Mouse (Mus musculus) gastrocnemius, adult 2 months (tissue): Measurements from ENCODE around the gene Ctnna3. TPM values are rescaled to one million over a fixed set of nuclear protein-coding genes. Genes with fewer than 3 reads are reported as not detected.
"Not testable (repeated sequence)": the region's sequence is repeated elsewhere in the genome, so short reads cannot be mapped to it uniquely, and the experiment has no call there.

Experiments used
- DNase-seq: peaks from one replicate; pipeline ENCODE4 v3.0.0; 2022
- H3K27ac ChIP-seq: fragments of 200-600 bp; 2 replicates; pipeline ENCODE4 v1.8.1; 2022; ENCODE audit warnings: mild to moderate bottlenecking
- H3K4me3 ChIP-seq: fragments of 200-600 bp; 2 replicates; pipeline ENCODE4 v1.8.1; 2022; ENCODE audit warnings: mild to moderate bottlenecking, moderate library complexity
- CTCF ChIP-seq: fragments of 200-600 bp; IDR thresholded peaks from 2 replicates; pipeline ENCODE4 v1.8.1; 2022; ENCODE audit warnings: antibody characterized with exemption, mild to moderate bottlenecking, moderate library complexity
- intact Hi-C: fragments of 180-260 bp; cut with DNase I; formaldehyde crosslinking; loops from one replicate; pipeline ENCODE4 v1.15.1; 2025
- total RNA-seq, 2 experiments: library from RNA; stranded (reverse); gene quantifications; 2 replicates each; pipeline ENCODE4 v1.2.3; 2021

Ctnna3 gene
- total RNA-seq, 2 experiments from 2014 or later: 11.8 to 22.7 TPM

- no peak for DNase-seq
- H3K27ac ChIP-seq: no peak overlapping the region
- TF ChIP-seq CTCF: no peak
- intact Hi-C loops: no loop called here
- H3K4me3 ChIP-seq: no peak overlapping the region
These were observed 785.7 kb downstream of the Ctnna3 start for GRCm38 (mm10) chr10:64215632-64216031.

DNA sequence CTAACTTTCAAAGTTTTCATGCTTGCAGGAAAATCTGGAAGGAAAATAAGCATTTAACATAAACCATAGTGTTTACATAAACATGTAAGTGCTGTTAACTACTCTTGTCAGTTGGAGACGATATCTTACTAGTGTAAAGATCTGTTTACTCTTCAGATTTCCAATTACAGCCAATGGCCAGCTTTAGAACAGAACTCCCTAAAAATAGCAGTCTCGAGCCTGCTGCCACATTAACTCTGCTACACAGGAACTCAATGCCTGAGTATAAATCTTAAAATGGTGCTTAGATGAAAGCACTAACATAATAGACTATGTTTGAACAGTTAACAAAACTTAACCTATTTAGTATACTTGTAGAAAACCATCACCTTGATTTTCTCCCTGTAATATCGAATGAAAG is 793.1 kb downstream of the Ctnna3 start:
- Histone ChIP-seq H3K4me3 (peak overlapping the region; percentile 52), H3K27ac (peak overlapping the region; percentile 84)
- TF ChIP-seq CTCF: no peak
- no peak for DNase-seq
- intact Hi-C loops: no loop called here

DNA sequence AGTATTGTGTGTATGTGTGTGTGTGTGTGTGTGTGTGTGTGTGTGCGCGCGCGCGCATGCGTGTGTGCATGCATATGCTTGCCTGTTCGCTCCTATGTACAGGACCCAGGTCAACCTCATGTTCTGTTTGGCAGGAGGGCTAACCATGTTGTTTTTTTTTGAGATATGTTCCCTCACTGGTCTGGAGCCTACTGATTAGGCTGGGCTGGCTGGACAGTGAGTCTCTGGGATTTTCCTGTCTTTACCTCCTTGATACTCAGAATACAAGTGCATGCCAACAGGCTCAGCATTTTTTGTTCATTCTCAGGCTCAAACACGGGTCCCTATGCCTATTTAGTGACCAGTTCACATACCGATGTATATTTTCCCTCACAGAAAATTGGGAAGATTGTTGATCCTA is 794.1 kb downstream of the Ctnna3 start:
- Histone ChIP-seq H3K4me3 (no peak overlapping the region), H3K27ac (no peak overlapping the region)
- no peak for TF ChIP-seq CTCF
- no peak for DNase-seq
- intact Hi-C loops: no loop called here

GRCm38 (mm10) chr10:64224424-64224823 is 794.5 kb downstream of the Ctnna3 start:
- DNase-seq: no peak
- H3K27ac ChIP-seq: no peak overlapping the region
- intact Hi-C loops: no loop called here
- H3K4me3 ChIP-seq: no peak overlapping the region
- TF ChIP-seq CTCF: no peak

- intact Hi-C loops, H3K4me3 ChIP-seq, H3K27ac ChIP-seq: not testable (repeated sequence)
- peak; percentile 49 for DNase-seq
These were observed 795.9 kb downstream of the Ctnna3 start for GRCm38 (mm10) chr10:64225826-64226225.

DNA sequence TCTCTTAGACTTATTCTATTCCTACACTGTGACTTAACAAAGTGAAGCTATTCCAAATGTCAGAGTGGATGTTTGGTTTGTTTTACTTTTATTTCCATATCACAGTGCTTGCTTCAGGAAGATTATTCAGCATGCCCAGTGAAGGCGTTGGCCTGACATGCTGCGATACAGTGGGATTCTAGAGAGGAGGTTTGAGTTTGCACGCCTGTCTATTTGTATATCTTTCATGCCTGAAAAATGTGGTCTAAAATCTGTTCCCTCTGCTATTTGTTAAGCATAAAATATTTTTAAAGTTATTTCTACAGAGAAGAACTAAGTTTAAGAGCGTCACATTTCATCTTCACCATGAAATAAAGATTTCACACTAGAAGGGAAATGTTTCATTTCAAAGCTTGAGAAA is 813.5 kb downstream of the Ctnna3 start:
- no peak for TF ChIP-seq CTCF
- intact Hi-C loops: no loop called here

DNA sequence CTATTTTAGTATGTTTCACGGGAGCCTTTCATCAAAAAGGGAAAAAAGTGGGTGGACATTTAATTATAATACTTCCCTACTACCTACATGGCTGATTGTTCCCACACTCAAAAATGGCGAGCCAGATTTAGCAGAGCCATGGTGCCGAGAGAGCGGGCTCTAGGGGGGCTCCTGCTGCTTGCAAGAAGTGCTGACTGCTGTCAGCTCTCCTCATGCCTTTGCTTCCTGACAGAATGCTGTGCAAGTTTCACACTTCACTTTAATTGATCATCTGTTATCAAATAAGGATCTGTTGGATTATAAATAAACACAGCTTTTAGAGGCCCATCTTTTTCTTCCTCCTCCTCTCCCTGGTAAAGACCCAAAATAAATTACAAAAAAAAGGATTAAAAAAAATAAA is 838.3 kb downstream of the Ctnna3 start:
- DNase-seq: no peak
- intact Hi-C loops: no loop called here
- TF ChIP-seq CTCF: no peak
- no peak overlapping the region for H3K27ac ChIP-seq
- H3K4me3 ChIP-seq: no peak overlapping the region

More for the DNA sequence above, 813.5 kb downstream of the Ctnna3 start:
- no peak for DNase-seq
- Histone ChIP-seq H3K4me3 (no peak overlapping the region), H3K27ac (no peak overlapping the region)

DNA sequence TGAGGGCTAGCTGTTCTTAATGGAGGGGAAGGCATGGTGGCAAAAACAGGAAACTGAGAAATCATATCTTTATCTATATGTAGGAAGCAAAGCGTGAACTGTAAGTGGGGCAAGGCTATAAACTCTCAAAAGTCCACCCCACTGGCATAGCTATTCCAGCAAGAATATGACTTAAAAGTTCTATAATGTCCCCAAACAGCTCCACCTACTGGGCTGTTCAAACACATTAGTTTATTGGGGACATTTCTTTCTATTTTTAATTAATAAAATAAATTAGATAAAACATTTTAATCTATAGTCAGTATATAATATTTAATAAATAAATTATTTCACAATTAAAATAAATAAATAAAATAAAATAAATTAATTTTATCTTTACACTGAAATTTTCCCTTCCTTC is 845.2 kb downstream of the Ctnna3 start:
- peak; percentile 58 for TF ChIP-seq CTCF

DNA sequence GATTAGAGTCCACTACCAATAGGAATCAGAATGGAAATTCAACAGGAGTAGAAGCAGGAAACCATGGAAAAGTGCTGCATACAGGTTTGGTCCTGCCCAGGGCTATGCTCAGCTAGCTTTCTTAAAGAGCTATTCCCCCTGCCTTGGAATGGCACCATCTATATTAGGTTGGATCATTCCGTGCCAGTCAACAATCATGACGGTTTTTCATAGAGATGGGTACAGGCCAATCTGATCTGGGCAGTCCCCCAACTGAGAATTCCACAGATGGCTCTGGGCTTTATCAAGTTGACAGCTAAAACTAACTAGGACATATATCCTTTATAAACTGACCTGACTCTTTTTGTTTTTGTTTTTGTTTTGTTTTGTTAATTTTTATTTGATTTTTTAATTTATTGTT is 848.9 kb downstream of the Ctnna3 start:
- Histone ChIP-seq H3K4me3 (no peak overlapping the region), H3K27ac (no peak overlapping the region)
- no peak for TF ChIP-seq CTCF
- DNase-seq: no peak
- intact Hi-C loops: no loop called here

More for the DNA sequence above, 845.2 kb downstream of the Ctnna3 start:
- H3K4me3 ChIP-seq: no peak overlapping the region
- no peak for DNase-seq
- intact Hi-C loops: no loop called here
- H3K27ac ChIP-seq: no peak overlapping the region

DNA sequence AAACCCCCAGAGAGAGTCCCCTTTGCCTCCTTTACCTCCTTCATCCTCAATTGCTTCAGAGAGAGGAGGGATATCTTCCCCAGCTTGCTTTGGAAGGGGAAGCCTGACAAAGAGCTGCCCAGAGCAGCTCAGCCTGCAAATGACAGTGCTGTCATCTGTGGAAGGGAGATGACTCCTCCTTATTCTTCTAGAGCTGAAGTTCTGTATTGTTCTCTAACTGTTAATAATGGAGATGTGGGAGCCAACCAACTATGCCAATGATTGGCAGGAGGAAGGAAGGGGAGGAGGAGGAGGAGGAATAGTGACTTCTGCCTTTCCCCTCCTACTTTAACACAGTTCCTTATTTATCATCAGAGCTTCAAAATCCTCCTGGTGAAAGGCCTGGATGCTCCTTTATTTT is 875.9 kb downstream of the Ctnna3 start:
- H3K27ac ChIP-seq: no peak overlapping the region
- no peak for DNase-seq
- intact Hi-C loops: no loop called here
- TF ChIP-seq CTCF: no peak
- H3K4me3 ChIP-seq: no peak overlapping the region

DNA sequence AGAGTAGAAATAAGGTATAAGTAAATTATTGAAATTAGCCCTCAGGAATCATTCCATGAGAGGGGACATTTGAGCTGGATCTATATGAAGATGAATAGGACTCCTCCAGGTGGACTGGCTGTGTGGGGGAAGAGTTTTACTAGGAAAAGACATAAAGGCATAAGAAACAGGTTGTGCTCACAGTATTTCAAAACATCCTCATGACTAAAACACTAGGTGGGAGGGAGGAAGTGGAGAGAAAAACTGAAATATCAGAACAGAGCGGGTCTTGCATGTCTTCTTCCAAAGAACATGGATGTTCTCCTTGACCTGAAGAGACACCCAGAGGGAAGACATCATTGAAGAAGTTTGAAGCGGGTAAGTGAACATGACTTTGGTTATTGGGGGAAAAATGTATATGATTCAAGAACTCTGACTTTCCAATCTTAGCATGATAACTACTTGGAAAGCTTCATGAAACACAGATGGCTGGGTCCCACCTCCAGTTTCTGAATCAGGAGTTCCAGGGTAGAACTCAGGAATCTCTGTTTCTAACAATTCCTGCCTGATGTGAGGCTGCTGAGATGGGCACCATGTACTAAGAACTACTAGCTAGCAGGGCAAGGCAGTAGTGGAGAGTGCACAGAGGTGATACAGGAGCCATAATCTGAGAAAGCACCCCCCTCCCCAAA is 881.9 kb downstream of the Ctnna3 start:
- Histone ChIP-seq H3K4me3 (no peak overlapping the region), H3K27ac (no peak overlapping the region)
- TF ChIP-seq CTCF: no peak
- intact Hi-C loops: no loop called here
- no peak for DNase-seq

- DNase-seq: no peak
- intact Hi-C loops: no loop called here
These were observed 890.4 kb downstream of the Ctnna3 start for GRCm38 (mm10) chr10:64320332-64320731.

GRCm38 (mm10) chr10:64342702-64343379 is 912.9 kb downstream of the Ctnna3 start:
- intact Hi-C loops: no loop called here
- TF ChIP-seq CTCF: no peak
- no peak overlapping the region for H3K27ac ChIP-seq
- no peak overlapping the region for H3K4me3 ChIP-seq
- DNase-seq: no peak

More at GRCm38 (mm10) chr10:64320332-64320731, 890.4 kb downstream of the Ctnna3 start:
- Histone ChIP-seq H3K4me3 (no peak overlapping the region), H3K27ac (no peak overlapping the region)
- no peak for TF ChIP-seq CTCF

- DNase-seq: no peak
- H3K4me3 ChIP-seq: no peak overlapping the region
- no peak overlapping the region for H3K27ac ChIP-seq
- TF ChIP-seq CTCF: no peak
- intact Hi-C loops: no loop called here
These were observed 943.4 kb downstream of the Ctnna3 start for GRCm38 (mm10) chr10:64373288-64373687.
